Mouse (Mus musculus): ENCODE measurements around the gene Ttc33. TPM values are rescaled to one million over a fixed set of nuclear protein-coding genes. Genes with fewer than 3 reads are reported as not detected.

Ttc33 gene
- polyA plus RNA-seq, 1 experiment from 2014 or later, result 37.5 TPM

- Histone ChIP-seq H3K27me3 (ENCODE audit: control insufficient read depth, insufficient read depth, low read length) (no peaks in the 10 kb centered on the region), H3K4me1 (ENCODE audit: control insufficient read depth, insufficient read depth, low read length) (peaks cover 10% of the 10 kb centered on the region; the same call in 1 of the 2 replicates), H3K9ac (ENCODE audit: low read depth, low read length) (no peak overlapping the region), H3K4me3 (ENCODE audit: low read depth, low read length) (no peak overlapping the region), H3K27ac (ENCODE audit: low read depth, low read length) (no peak overlapping the region), H3K36me3 (ENCODE audit: control insufficient read depth, insufficient read depth, low read length) (0 out of 2 replicates have a peak, but pooled peaks cover 2% of the 10 kb centered on the region), H3K4me2 (no peak overlapping the region), H3K9me3 (replicated peaks; ENCODE audit: control insufficient read depth, low read length) (no peaks in the 10 kb centered on the region)
- WGBS (ENCODE audit: insufficient replicate concordance), result 69% methylated on average over 6 of the region's 6 CpGs
- no peak for ATAC-seq (replicated peaks; ENCODE audit: insufficient number of reproducible peaks, low FRiP score, low TSS enrichment)
Observed at GRCm38 (mm10) chr15:5158827-5159226, 26.5 kb upstream of the Ttc33 start.

GRCm38 (mm10) chr15:5165121-5165773 lies 20.1 kb upstream of the Ttc33 start:
- Histone ChIP-seq H3K9me3 (replicated peaks; ENCODE audit: control insufficient read depth, low read length) (no peaks in the 10 kb centered on the region), H3K27ac (ENCODE audit: low read depth, low read length) (no peak overlapping the region), H3K27me3 (ENCODE audit: control insufficient read depth, insufficient read depth, low read length) (no peaks in the 10 kb centered on the region), H3K4me2 (no peak overlapping the region), H3K4me1 (ENCODE audit: control insufficient read depth, insufficient read depth, low read length) (no peaks in the 10 kb centered on the region), H3K4me3 (ENCODE audit: low read depth, low read length) (no peak overlapping the region), H3K9ac (ENCODE audit: low read depth, low read length) (no peak overlapping the region), H3K36me3 (ENCODE audit: control insufficient read depth, insufficient read depth, low read length) (peaks cover 17% of the 10 kb centered on the region)
- WGBS (ENCODE audit: insufficient replicate concordance), result 83% methylated on average over 12 of the region's 12 CpGs
- ATAC-seq (replicated peaks; ENCODE audit: insufficient number of reproducible peaks, low FRiP score, low TSS enrichment), result no peak

GRCm38 (mm10) chr15:5173217-5173820 lies 12.0 kb upstream of the Ttc33 start:
- H3K9me3 ChIP-seq (replicated peaks; ENCODE audit: control insufficient read depth, low read length), result no peaks in the 10 kb centered on the region
- peaks cover 27% of the 10 kb centered on the region for H3K36me3 ChIP-seq (ENCODE audit: control insufficient read depth, insufficient read depth, low read length)
- no peak overlapping the region for H3K27ac ChIP-seq (ENCODE audit: low read depth, low read length)
- no peak overlapping the region for H3K4me3 ChIP-seq (ENCODE audit: low read depth, low read length)
- H3K27me3 ChIP-seq (ENCODE audit: control insufficient read depth, insufficient read depth, low read length), result no peaks in the 10 kb centered on the region
- 90% methylated on average over 12 of the region's 12 CpGs for WGBS (ENCODE audit: insufficient replicate concordance)
- no peak for ATAC-seq (replicated peaks; ENCODE audit: insufficient number of reproducible peaks, low FRiP score, low TSS enrichment)
- H3K4me2 ChIP-seq, result no peak overlapping the region
- H3K4me1 ChIP-seq (ENCODE audit: control insufficient read depth, insufficient read depth, low read length), result no peaks in the 10 kb centered on the region
- no peak overlapping the region for H3K9ac ChIP-seq (ENCODE audit: low read depth, low read length)

- Histone ChIP-seq H3K9ac (ENCODE audit: low read depth, low read length) (peak overlapping the region; percentile 85), H3K27me3 (ENCODE audit: control insufficient read depth, insufficient read depth, low read length) (no peaks in the 10 kb centered on the region), H3K27ac (ENCODE audit: low read depth, low read length) (peak overlapping the region; percentile 60; the same call in 1 of the 2 replicates), H3K9me3 (replicated peaks; ENCODE audit: control insufficient read depth, low read length) (no peaks in the 10 kb centered on the region), H3K36me3 (ENCODE audit: control insufficient read depth, insufficient read depth, low read length) (no peaks in the 10 kb centered on the region), H3K4me1 (ENCODE audit: control insufficient read depth, insufficient read depth, low read length) (peaks cover 10% of the 10 kb centered on the region), H3K4me3 (ENCODE audit: low read depth, low read length) (peak overlapping the region; percentile 93), H3K4me2 (peak overlapping the region; percentile 79)
- no peak for ATAC-seq (replicated peaks; ENCODE audit: insufficient number of reproducible peaks, low FRiP score, low TSS enrichment)
- WGBS (ENCODE audit: insufficient replicate concordance), result 47% methylated on average over 11 of the region's 11 CpGs
Observed at GRCm38 (mm10) chr15:5184668-5185330, 526 bp upstream of the Ttc33 start.

GRCm38 (mm10) chr15:5186293-5186675 lies 959 bp downstream of the Ttc33 start:
- no peak for ATAC-seq (replicated peaks; ENCODE audit: insufficient number of reproducible peaks, low FRiP score, low TSS enrichment)
- no peaks in the 10 kb centered on the region for H3K36me3 ChIP-seq (ENCODE audit: control insufficient read depth, insufficient read depth, low read length)
- peak overlapping the region; percentile 85 for H3K9ac ChIP-seq (ENCODE audit: low read depth, low read length)
- WGBS (ENCODE audit: insufficient replicate concordance), result 33% methylated on average over 10 of the region's 10 CpGs
- H3K4me3 ChIP-seq (ENCODE audit: low read depth, low read length), result peak overlapping the region; percentile 93
- H3K4me1 ChIP-seq (ENCODE audit: control insufficient read depth, insufficient read depth, low read length), result peaks cover 10% of the 10 kb centered on the region
- H3K27me3 ChIP-seq (ENCODE audit: control insufficient read depth, insufficient read depth, low read length), result no peaks in the 10 kb centered on the region
- no peaks in the 10 kb centered on the region for H3K9me3 ChIP-seq (replicated peaks; ENCODE audit: control insufficient read depth, low read length)
- no peak overlapping the region for H3K27ac ChIP-seq (ENCODE audit: low read depth, low read length)
- peak overlapping the region; percentile 79 for H3K4me2 ChIP-seq

- 51% methylated on average over 4 of the region's 4 CpGs for WGBS (ENCODE audit: insufficient replicate concordance)
Observed at GRCm38 (mm10) chr15:5187116-5187515, 1.8 kb downstream of the Ttc33 start.

GRCm38 (mm10) chr15:5188029-5188428 lies 2.7 kb downstream of the Ttc33 start:
- H3K36me3 ChIP-seq (ENCODE audit: control insufficient read depth, insufficient read depth, low read length), result 0 out of 2 replicates have a peak, but pooled peaks cover 4% of the 10 kb centered on the region
- H3K27me3 ChIP-seq (ENCODE audit: control insufficient read depth, insufficient read depth, low read length), result no peaks in the 10 kb centered on the region
- no peak overlapping the region for H3K4me3 ChIP-seq (ENCODE audit: low read depth, low read length)
- H3K9ac ChIP-seq (ENCODE audit: low read depth, low read length), result no peak overlapping the region
- no peaks in the 10 kb centered on the region for H3K9me3 ChIP-seq (replicated peaks; ENCODE audit: control insufficient read depth, low read length)
- peaks cover 14% of the 10 kb centered on the region for H3K4me1 ChIP-seq (ENCODE audit: control insufficient read depth, insufficient read depth, low read length)
- WGBS (ENCODE audit: insufficient replicate concordance), result 85% methylated on average over 1 of the region's 1 CpGs
- H3K4me2 ChIP-seq, result no peak overlapping the region
- H3K27ac ChIP-seq (ENCODE audit: low read depth, low read length), result no peak overlapping the region
- no peak for ATAC-seq (replicated peaks; ENCODE audit: insufficient number of reproducible peaks, low FRiP score, low TSS enrichment)

More at GRCm38 (mm10) chr15:5187116-5187515, 1.8 kb downstream of the Ttc33 start:
- Histone ChIP-seq H3K4me3 (ENCODE audit: low read depth, low read length) (no peak overlapping the region), H3K27ac (ENCODE audit: low read depth, low read length) (no peak overlapping the region), H3K4me1 (ENCODE audit: control insufficient read depth, insufficient read depth, low read length) (peaks cover 10% of the 10 kb centered on the region), H3K9me3 (replicated peaks; ENCODE audit: control insufficient read depth, low read length) (no peaks in the 10 kb centered on the region), H3K9ac (ENCODE audit: low read depth, low read length) (no peak overlapping the region), H3K36me3 (ENCODE audit: control insufficient read depth, insufficient read depth, low read length) (0 out of 2 replicates have a peak, but pooled peaks cover 4% of the 10 kb centered on the region), H3K4me2 (no peak overlapping the region), H3K27me3 (ENCODE audit: control insufficient read depth, insufficient read depth, low read length) (no peaks in the 10 kb centered on the region)
- ATAC-seq (replicated peaks; ENCODE audit: insufficient number of reproducible peaks, low FRiP score, low TSS enrichment), result no peak

- no peak for ATAC-seq (replicated peaks; ENCODE audit: insufficient number of reproducible peaks, low FRiP score, low TSS enrichment)
- peaks cover 11% of the 10 kb centered on the region for H3K4me1 ChIP-seq (ENCODE audit: control insufficient read depth, insufficient read depth, low read length)
- WGBS (ENCODE audit: insufficient replicate concordance), result 74% methylated on average over 10 of the region's 10 CpGs
Observed at GRCm38 (mm10) chr15:5189504-5190093, 4.3 kb downstream of the Ttc33 start.

More at GRCm38 (mm10) chr15:5189504-5190093, 4.3 kb downstream of the Ttc33 start:
- H3K27ac ChIP-seq (ENCODE audit: low read depth, low read length), result no peak overlapping the region
- no peak overlapping the region for H3K4me3 ChIP-seq (ENCODE audit: low read depth, low read length)
- no peaks in the 10 kb centered on the region for H3K27me3 ChIP-seq (ENCODE audit: control insufficient read depth, insufficient read depth, low read length)
- 0 out of 2 replicates have a peak, but pooled peaks cover 4% of the 10 kb centered on the region for H3K36me3 ChIP-seq (ENCODE audit: control insufficient read depth, insufficient read depth, low read length)
- no peak overlapping the region for H3K4me2 ChIP-seq
- H3K9me3 ChIP-seq (replicated peaks; ENCODE audit: control insufficient read depth, low read length), result no peaks in the 10 kb centered on the region
- H3K9ac ChIP-seq (ENCODE audit: low read depth, low read length), result no peak overlapping the region

All from heart, embryonic 11.5 days (tissue).